Mouse (Mus musculus) midbrain, embryonic 10.5 days (tissue): ENCODE data around the gene Fam240b. TPM values are rescaled to one million over a fixed set of nuclear protein-coding genes. Genes with fewer than 3 reads are reported as not detected.

Experiments
- DNase-seq: peaks from one replicate; pipeline ENCODE4 v3.0.0-alpha.2; 2017; ENCODE audit warnings: low spot score
- H3K27ac ChIP-seq: fragments of 300-500 bp; sonication (generic); replicated peaks from 2 replicates; pipeline ENCODE4 v1.5.1; 2016; ENCODE audit warnings: mild to moderate bottlenecking
- H3K27me3 ChIP-seq: fragments of 300-500 bp; sonication (generic); 2 replicates; pipeline ENCODE4 v1.6.1; 2016; ENCODE audit warnings: low read depth, mild to moderate bottlenecking; ENCODE audit not compliant: poor library complexity, severe bottlenecking
- H3K36me3 ChIP-seq: fragments of 300-500 bp; sonication (generic); 2 replicates; pipeline ENCODE4 v1.6.1; 2016; ENCODE audit warnings: mild to moderate bottlenecking, moderate library complexity
- H3K4me1 ChIP-seq: fragments of 300-500 bp; sonication (generic); 2 replicates; pipeline ENCODE4 v1.6.1; 2016
- H3K4me3 ChIP-seq: fragments of 300-500 bp; sonication (generic); 2 replicates; pipeline ENCODE4 v1.5.1; 2016; ENCODE audit warnings: mild to moderate bottlenecking, moderate library complexity
- H3K9me3 ChIP-seq: fragments of 300-500 bp; sonication (generic); replicated peaks from 2 replicates; pipeline ENCODE4 v1.6.1; 2016; ENCODE audit warnings: mild to moderate bottlenecking
- WGBS: fragments of 180-500 bp; shearing (Covaris S2); methylation state at CpG from one replicate; pipeline ENCODE4 v1.1.7; 2016; 5-methylcytosine and 5-hydroxymethylcytosine counted together
- polyA plus RNA-seq: library from polyadenylated mRNA; unstranded; fragments of >200 nt; fragmentation: Nextera tagmentation; extraction: Ambion mirVana; gene quantifications from 2 replicates; pipeline ENCODE4 v1.2.1, GENCODE M21; 2016

The Fam240b gene
- not detected in 2 replicates for polyA plus RNA-seq

DNA sequence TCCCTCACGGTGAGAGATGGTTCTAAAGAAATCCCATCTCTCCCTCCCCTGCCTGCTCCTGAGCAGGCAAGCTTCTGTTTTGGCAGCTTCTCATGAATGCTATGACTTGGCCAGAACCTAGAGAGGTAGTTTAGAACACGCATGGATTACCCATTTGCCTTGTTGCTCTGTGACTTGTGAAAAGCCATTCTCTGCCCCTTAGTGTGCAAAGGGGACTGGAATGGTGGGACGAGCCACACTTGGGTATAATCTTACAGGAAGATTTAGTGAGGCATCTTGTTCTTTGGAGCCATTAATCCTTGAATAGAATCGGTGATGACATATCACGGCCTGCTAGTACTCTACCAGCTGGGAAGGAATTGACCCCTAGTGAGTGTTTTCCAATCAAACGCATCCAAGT lies at the start of gene Fam240b:
Gene Fam240b (minus strand): TSS at position 101 of the 400 bp plus-strand sequence.
- 92% methylated on average over 6 of the region's 6 CpGs for WGBS
- no peaks in the 10 kb centered on the region for H3K27me3 ChIP-seq
- H3K27ac ChIP-seq = no peak within 1 kb of the TSS
- no peak within 1 kb of the TSS for H3K4me3 ChIP-seq
- no peak for DNase-seq
- no peaks in the 10 kb centered on the region for H3K9me3 ChIP-seq
- no peaks in the 10 kb centered on the region for H3K36me3 ChIP-seq
- no peaks in the 10 kb centered on the region for H3K4me1 ChIP-seq

- H3K9me3 ChIP-seq = no peaks in the 10 kb centered on the region
- DNase-seq = no peak
- 85% methylated on average over 5 of the region's 5 CpGs for WGBS
- H3K27ac ChIP-seq = no peak overlapping the region
- no peak overlapping the region for H3K4me3 ChIP-seq
- H3K36me3 ChIP-seq = no peaks in the 10 kb centered on the region
- H3K27me3 ChIP-seq = no peaks in the 10 kb centered on the region
- 0 out of 2 replicates have a peak, but pooled peaks cover 3% of the 10 kb centered on the region for H3K4me1 ChIP-seq
These were observed 32.5 kb upstream of the Fam240b start for GRCm38 (mm10) chr13:64530139-64530538.

- H3K9me3 ChIP-seq = no peaks in the 10 kb centered on the region
- no peak overlapping the region for H3K4me3 ChIP-seq
- H3K4me1 ChIP-seq = 0 out of 2 replicates have a peak, but pooled peaks cover 3% of the 10 kb centered on the region
- no peaks in the 10 kb centered on the region for H3K36me3 ChIP-seq
- 86% methylated on average over 15 of the region's 15 CpGs for WGBS
- no peak for DNase-seq
- no peak overlapping the region for H3K27ac ChIP-seq
- no peaks in the 10 kb centered on the region for H3K27me3 ChIP-seq
These were observed 29.1 kb upstream of the Fam240b start for GRCm38 (mm10) chr13:64526515-64527285.

- no peak overlapping the region for H3K27ac ChIP-seq
- H3K36me3 ChIP-seq = no peaks in the 10 kb centered on the region
- DNase-seq = no peak
- H3K4me3 ChIP-seq = no peak overlapping the region
- H3K4me1 ChIP-seq = no peaks in the 10 kb centered on the region
- no peaks in the 10 kb centered on the region for H3K27me3 ChIP-seq
- H3K9me3 ChIP-seq = 0 out of 2 replicates have a peak, but pooled peaks cover 4% of the 10 kb centered on the region
- 80% methylated on average over 2 of the region's 2 CpGs for WGBS
These were observed 16.7 kb upstream of the Fam240b start for GRCm38 (mm10) chr13:64514247-64514646.

DNA sequence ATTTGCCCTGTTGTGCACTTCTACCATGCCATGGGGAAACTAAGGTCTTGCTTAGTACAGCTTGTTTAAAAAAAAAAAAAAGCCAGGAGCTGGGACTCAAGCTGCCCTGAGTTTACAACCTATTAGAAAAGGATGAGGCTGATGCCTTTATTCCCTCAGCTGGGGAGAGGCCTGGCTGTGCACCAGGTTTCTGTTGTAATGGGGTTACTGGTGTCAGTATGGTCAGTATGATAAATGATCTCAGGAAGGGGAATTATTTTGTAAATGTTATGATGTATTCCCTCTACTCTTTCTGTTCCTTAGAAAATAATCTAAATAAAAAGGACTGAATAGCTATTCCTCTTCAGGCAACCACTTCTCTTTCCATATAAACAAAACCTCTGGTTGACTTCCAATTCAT lies 14.0 kb upstream of the Fam240b start:
- DNase-seq = no peak
- H3K4me1 ChIP-seq = no peaks in the 10 kb centered on the region; the same call in 1 of the 2 replicates
- 0 out of 2 replicates have a peak, but pooled peaks cover 4% of the 10 kb centered on the region for H3K9me3 ChIP-seq
- no peaks in the 10 kb centered on the region for H3K27me3 ChIP-seq
- H3K27ac ChIP-seq = no peak overlapping the region
- no peak overlapping the region for H3K4me3 ChIP-seq
- H3K36me3 ChIP-seq = no peaks in the 10 kb centered on the region

- Histone ChIP-seq H3K27ac (no peak overlapping the region), H3K27me3 (no peaks in the 10 kb centered on the region), H3K4me1 (no peaks in the 10 kb centered on the region; the same call in 1 of the 2 replicates), H3K36me3 (no peaks in the 10 kb centered on the region), H3K9me3 (0 out of 2 replicates have a peak, but pooled peaks cover 3% of the 10 kb centered on the region), H3K4me3 (no peak overlapping the region)
- no peak for DNase-seq
These were observed 9.8 kb upstream of the Fam240b start for GRCm38 (mm10) chr13:64507361-64507760.

GRCm38 (mm10) chr13:64502833-64503232 lies 5.2 kb upstream of the Fam240b start:
- H3K4me1 ChIP-seq = no peaks in the 10 kb centered on the region; the same call in 1 of the 2 replicates
- no peaks in the 10 kb centered on the region for H3K36me3 ChIP-seq
- H3K9me3 ChIP-seq = no peaks in the 10 kb centered on the region
- DNase-seq = no peak
- WGBS = 89% methylated on average over 3 of the region's 3 CpGs
- H3K4me3 ChIP-seq = no peak overlapping the region
- no peak overlapping the region for H3K27ac ChIP-seq
- H3K27me3 ChIP-seq = no peaks in the 10 kb centered on the region

- no peak overlapping the region for H3K4me3 ChIP-seq
- 81% methylated on average over 5 of the region's 5 CpGs for WGBS
- DNase-seq = no peak
These were observed 4.0 kb downstream of the Fam240b start for GRCm38 (mm10) chr13:64493586-64493985.

DNA sequence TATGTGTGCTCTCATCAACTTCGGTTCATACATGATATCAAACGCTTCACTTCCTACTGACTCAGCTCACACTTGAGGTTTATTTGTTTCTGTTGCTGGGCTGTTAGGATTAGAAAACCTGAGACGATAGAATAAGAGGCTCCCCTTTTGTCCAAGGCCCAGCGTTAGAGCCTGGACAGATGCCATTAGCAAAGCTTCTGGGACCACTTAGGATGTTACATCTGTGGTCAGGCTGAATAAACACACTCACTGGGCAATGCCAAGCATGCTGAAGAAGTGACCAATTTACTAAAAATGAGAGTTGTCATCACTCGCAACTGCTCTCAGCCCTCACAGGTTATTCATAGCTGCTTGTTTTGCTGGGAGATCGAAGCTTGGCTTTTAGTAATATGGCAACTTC lies 7.7 kb downstream of the Fam240b start:
- WGBS = 82% methylated on average over 6 of the region's 6 CpGs
- Histone ChIP-seq H3K27me3 (no peaks in the 10 kb centered on the region), H3K9me3 (no peaks in the 10 kb centered on the region), H3K27ac (no peak overlapping the region), H3K4me1 (no peaks in the 10 kb centered on the region), H3K36me3 (no peaks in the 10 kb centered on the region), H3K4me3 (no peak overlapping the region)
- DNase-seq = no peak

More at GRCm38 (mm10) chr13:64493586-64493985, 4.0 kb downstream of the Fam240b start:
- no peaks in the 10 kb centered on the region for H3K4me1 ChIP-seq
- no peaks in the 10 kb centered on the region for H3K9me3 ChIP-seq
- no peaks in the 10 kb centered on the region for H3K36me3 ChIP-seq
- H3K27me3 ChIP-seq = no peaks in the 10 kb centered on the region
- H3K27ac ChIP-seq = no peak overlapping the region

DNA sequence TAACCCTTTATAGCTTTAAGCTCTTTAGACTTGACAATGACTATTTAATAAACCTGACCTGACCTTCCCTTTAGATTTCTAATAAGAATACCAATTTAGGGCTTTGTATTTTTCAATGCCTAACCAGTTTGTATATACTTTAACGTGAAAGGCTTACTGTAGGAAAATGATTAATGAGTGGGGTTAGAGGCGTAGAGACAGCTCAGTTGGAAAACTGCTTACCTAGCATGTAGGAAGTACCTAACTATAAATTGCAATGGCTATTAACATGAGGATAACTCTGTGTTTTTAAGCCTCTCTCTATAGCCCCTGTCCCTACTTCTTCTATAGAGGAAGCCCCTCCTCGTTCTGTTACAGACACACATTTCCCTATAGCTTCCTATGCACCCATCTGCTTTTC lies 17.6 kb downstream of the Fam240b start:
- Histone ChIP-seq H3K36me3 (no peaks in the 10 kb centered on the region), H3K4me1 (no peaks in the 10 kb centered on the region)
- WGBS = 87% methylated on average over 3 of the region's 3 CpGs

GRCm38 (mm10) chr13:64477968-64478367 lies 19.6 kb downstream of the Fam240b start:
- no peak for DNase-seq
- Histone ChIP-seq H3K4me3 (no peak overlapping the region), H3K27me3 (no peaks in the 10 kb centered on the region), H3K4me1 (no peaks in the 10 kb centered on the region), H3K36me3 (no peaks in the 10 kb centered on the region), H3K27ac (no peak overlapping the region), H3K9me3 (no peaks in the 10 kb centered on the region)
- WGBS = 86% methylated on average over 4 of the region's 4 CpGs

More for the DNA sequence above, 17.6 kb downstream of the Fam240b start:
- no peak for DNase-seq
- Histone ChIP-seq H3K9me3 (no peaks in the 10 kb centered on the region), H3K27me3 (no peaks in the 10 kb centered on the region), H3K4me3 (no peak overlapping the region), H3K27ac (no peak overlapping the region)

GRCm38 (mm10) chr13:64467886-64468285 lies 29.7 kb downstream of the Fam240b start:
- H3K27me3 ChIP-seq = no peaks in the 10 kb centered on the region
- H3K4me3 ChIP-seq = no peak overlapping the region
- no peaks in the 10 kb centered on the region for H3K9me3 ChIP-seq
- no peaks in the 10 kb centered on the region for H3K36me3 ChIP-seq
- WGBS = 93% methylated on average over 6 of the region's 6 CpGs
- no peaks in the 10 kb centered on the region for H3K4me1 ChIP-seq
- H3K27ac ChIP-seq = no peak overlapping the region
- no peak for DNase-seq

GRCm38 (mm10) chr13:64465166-64465565 lies 32.4 kb downstream of the Fam240b start:
- Histone ChIP-seq H3K36me3 (no peaks in the 10 kb centered on the region), H3K9me3 (peaks cover 4% of the 10 kb centered on the region; the same call in 1 of the 2 replicates), H3K4me1 (no peaks in the 10 kb centered on the region), H3K4me3 (no peak overlapping the region), H3K27me3 (no peaks in the 10 kb centered on the region), H3K27ac (no peak overlapping the region)
- 66% methylated on average over 9 of the region's 9 CpGs for WGBS
- no peak for DNase-seq
